Mouse (Mus musculus) CD8-positive naive resting alpha-beta T cell, adult 2 months (primary cell): Measurements from ENCODE around the gene Hoxd11.

Experiments used
- DNase-seq, 2 experiments: peaks; one replicate each; pipeline ENCODE4 v3.0.0; 2022; ENCODE audit warnings: low read depth in 2 of 2, low spot score in 2 of 2

Gene Hoxd11

GRCm38 (mm10) chr2:74680561-74681398 is 1.4 kb downstream of the Hoxd11 start:
- DNase-seq: no peak

- DNase-seq: no peak
These were observed 2.5 kb downstream of the Hoxd11 start for GRCm38 (mm10) chr2:74681594-74682531.

- DNase-seq: no peak
These were observed 3.4 kb downstream of the Hoxd11 start for GRCm38 (mm10) chr2:74682796-74683195.

- no peak for DNase-seq
These were observed 4.2 kb downstream of the Hoxd11 start for GRCm38 (mm10) chr2:74683471-74683951.

GRCm38 (mm10) chr2:74684106-74684505 is 4.7 kb downstream of the Hoxd11 start:
- no peak for DNase-seq

GRCm38 (mm10) chr2:74685059-74685603 is 5.8 kb downstream of the Hoxd11 start:
- DNase-seq: no peak

GRCm38 (mm10) chr2:74686301-74686987 is 7.1 kb downstream of the Hoxd11 start:
- no peak for DNase-seq

- DNase-seq: no peak
These were observed 7.8 kb downstream of the Hoxd11 start for GRCm38 (mm10) chr2:74686988-74687697.

- DNase-seq: no peak
These were observed 8.6 kb downstream of the Hoxd11 start for GRCm38 (mm10) chr2:74687698-74688555.

- no peak for DNase-seq
These were observed 9.6 kb downstream of the Hoxd11 start for GRCm38 (mm10) chr2:74688795-74689573.

GRCm38 (mm10) chr2:74689574-74690337 is 10.4 kb downstream of the Hoxd11 start:
- no peak for DNase-seq

- no peak for DNase-seq
These were observed 11.0 kb downstream of the Hoxd11 start for GRCm38 (mm10) chr2:74690338-74690716.

- DNase-seq: no peak
These were observed 11.9 kb downstream of the Hoxd11 start, which contains the start of gene Hoxd10 for GRCm38 (mm10) chr2:74691022-74691951. Gene Hoxd10 (plus strand): TSS chr2:74691924.

GRCm38 (mm10) chr2:74691995-74692807 is 12.8 kb downstream of the Hoxd11 start:
- no peak for DNase-seq

GRCm38 (mm10) chr2:74692808-74693431 is 13.6 kb downstream of the Hoxd11 start:
- DNase-seq: no peak
